Mouse (Mus musculus) liver, embryonic 14 days (tissue): Measurements from ENCODE around the gene Ilkap. TPM values are rescaled to one million over a fixed set of nuclear protein-coding genes. Genes with fewer than 3 reads are reported as not detected.

Experiments
- polyA plus RNA-seq: library from polyadenylated mRNA; depleted of rRNA; stranded (reverse); fragments of >200 nt; gene quantifications from 2 replicates; pipeline ENCODE4 v1.2.3, GENCODE M21; 2012; rRNA removed

Gene Ilkap
- polyA plus RNA-seq: 51.0 and 52.4 TPM in 2 replicates

DNA sequence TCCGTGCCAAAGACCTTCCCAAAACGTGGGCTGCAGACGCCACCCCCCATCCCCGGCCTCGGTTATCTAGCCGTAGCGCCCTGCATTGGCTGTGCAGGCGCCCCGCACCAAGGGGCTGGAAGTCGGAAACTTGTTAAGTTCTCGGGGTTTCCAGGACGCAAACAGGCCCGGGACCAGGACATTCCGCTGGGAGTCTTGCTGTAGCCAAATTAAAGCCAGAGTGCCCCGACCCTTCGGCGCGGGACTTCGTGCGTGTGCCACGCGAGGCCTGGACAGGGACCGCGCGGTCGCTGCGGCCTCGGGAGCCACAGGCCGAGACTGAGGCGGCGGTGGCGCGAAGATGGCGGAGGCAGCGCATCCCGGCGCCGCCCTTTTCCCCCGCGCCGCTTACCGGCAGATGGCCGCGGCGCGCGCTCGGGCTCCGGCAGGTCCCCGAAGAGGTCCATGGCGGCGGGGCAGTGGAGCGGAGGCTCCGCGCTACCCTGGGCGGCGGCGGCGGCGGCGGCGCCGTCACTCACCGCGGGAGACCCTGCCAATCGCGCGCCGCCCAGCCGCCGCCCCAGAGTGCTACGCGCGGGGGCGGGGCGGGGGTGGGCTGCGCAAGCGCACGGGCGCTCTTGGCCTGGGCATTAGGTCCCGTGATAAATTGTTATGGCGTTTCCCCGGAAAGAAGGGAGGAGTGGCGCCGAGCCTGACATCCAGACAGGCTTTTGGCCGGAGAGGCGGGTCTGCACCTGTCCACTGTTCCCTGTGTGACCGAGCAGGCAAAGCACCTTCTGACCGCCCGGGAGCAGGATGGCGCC, at the start of gene Ilkap:
Ilkap (minus strand) TSS at position 556 of the 803 bp plus-strand sequence.

DNA sequence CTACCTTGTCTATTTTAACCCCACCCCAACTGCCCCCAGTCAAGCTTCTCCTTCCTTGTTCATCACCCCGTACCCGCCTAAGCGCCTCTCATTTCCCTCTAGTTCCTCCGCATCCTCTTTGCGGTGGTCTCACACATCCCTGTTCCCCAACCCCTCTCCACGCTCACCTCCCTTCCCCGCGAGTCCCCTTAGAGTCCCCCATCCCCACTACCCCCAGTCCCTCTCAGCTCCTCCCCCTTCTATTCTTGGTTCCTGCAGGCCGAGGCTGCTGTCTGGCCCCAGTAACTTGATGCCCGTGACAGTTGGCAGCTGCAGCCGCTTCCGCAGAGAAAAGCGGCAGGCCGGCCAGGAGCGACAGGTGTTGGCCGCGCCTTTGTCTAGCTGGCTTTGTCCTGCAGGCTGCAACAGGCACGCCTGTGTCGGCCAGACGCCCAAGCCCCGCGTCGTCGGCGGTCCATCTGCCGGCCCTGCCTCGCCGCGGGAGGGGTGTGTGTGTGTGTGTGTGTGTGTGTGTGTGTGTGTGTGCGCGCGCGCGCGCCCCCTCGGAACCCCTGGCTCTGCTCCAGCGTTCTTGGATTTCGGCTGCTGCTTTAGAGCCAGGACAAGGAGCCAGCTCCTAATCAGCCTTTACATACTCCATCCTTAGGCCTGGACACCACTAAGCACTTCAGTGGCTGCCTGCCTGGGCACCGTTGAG, 15.4 kb upstream of the Ilkap start, which contains the start of gene Hes6:
Hes6 (minus strand) TSS at position 141 of the 697 bp plus-strand sequence.

GRCm38 (mm10) chr1:91366215-91367108, 32.2 kb downstream of the Ilkap start, which contains the start of gene Erfe:
Erfe (plus strand) TSS chr1:91366430.

DNA sequence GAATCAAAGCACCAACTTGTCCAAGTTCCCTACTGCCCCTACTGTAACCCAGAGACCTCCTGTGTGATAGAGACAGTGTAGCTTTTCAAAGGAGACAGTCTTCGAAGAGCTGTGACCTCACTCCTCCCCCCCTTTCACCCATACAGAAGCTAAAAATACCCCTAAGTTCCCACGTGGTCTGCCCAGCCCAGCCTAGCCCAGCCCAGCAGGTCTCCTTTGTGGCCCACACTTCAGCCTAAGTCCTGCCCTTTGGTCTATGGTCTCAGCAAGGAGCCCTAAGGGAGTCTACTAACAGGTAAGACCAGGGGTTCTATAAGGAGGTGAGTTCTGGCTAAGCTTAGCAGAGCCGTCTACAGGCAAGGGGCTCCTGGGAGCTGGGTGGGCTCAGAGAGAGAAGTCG, 47.8 kb downstream of the Ilkap start, which contains the start of gene Klhl30:
Klhl30 (plus strand) TSS at position 176 of the 400 bp plus-strand sequence.

Other genes with a start within 250 kb of the Ilkap start
- gene Ramp1, start 219.0 kb downstream of the Ilkap start, polyA plus RNA-seq: 2.3 and 2.8 TPM in 2 replicates
- gene Ube2f, start 148.5 kb downstream of the Ilkap start, polyA plus RNA-seq: 37.2 and 42.0 TPM in 2 replicates
- 18.1 and 20.6 TPM in 2 replicates for gene Scly, start 100.5 kb downstream of the Ilkap start, polyA plus RNA-seq
- gene Espnl, start 76.7 kb downstream of the Ilkap start, polyA plus RNA-seq: 0.01 and 0.03 TPM in 2 replicates
- 0.10 TPM in 1 of 2 replicates, not detected in the other for gene Klhl30, start 47.8 kb downstream of the Ilkap start, polyA plus RNA-seq
- gene Erfe, start 32.4 kb downstream of the Ilkap start, polyA plus RNA-seq: 2.4 and 3.1 TPM in 2 replicates
- 9.7 and 11.4 TPM in 2 replicates for gene Hes6, start 15.2 kb upstream of the Ilkap start, polyA plus RNA-seq
- 2.8 and 3.5 TPM in 2 replicates for gene Per2, start 60.5 kb upstream of the Ilkap start, polyA plus RNA-seq
- gene Traf3ip1, start 95.8 kb upstream of the Ilkap start, polyA plus RNA-seq: 3.9 and 4.0 TPM in 2 replicates
- 9.2 and 11.6 TPM in 2 replicates for gene Asb1, start 141.7 kb upstream of the Ilkap start, polyA plus RNA-seq